Mouse (Mus musculus) forebrain, embryonic 15.5 days (tissue): ENCODE results near the gene Fdx1. TPM values are rescaled to one million over a fixed set of nuclear protein-coding genes. Genes with fewer than 3 reads are reported as not detected.

ENCODE experiments used
- ATAC-seq: fragments of 200-750 bp; cut with Nextera tagmentation; replicated peaks from 2 replicates; pipeline ENCODE4 v1.8.0; 2017; ENCODE audit warnings: mild to moderate bottlenecking, moderate TSS enrichment, moderate library complexity
- H3K27ac ChIP-seq: fragments of 300-500 bp; sonication (generic); replicated peaks from 2 replicates; pipeline ENCODE4 v1.5.1; 2015; ENCODE audit warnings: mild to moderate bottlenecking, inconsistent platforms
- H3K27me3 ChIP-seq: fragments of 300-500 bp; sonication (generic); 2 replicates; pipeline ENCODE4 v1.6.1; 2015; ENCODE audit warnings: inconsistent platforms
- H3K36me3 ChIP-seq: fragments of 300-500 bp; sonication (generic); 2 replicates; pipeline ENCODE4 v1.6.1; 2015; ENCODE audit warnings: mild to moderate bottlenecking, inconsistent platforms
- H3K4me1 ChIP-seq: fragments of 300-500 bp; sonication (generic); 2 replicates; pipeline ENCODE4 v1.6.1; 2015; ENCODE audit warnings: inconsistent platforms
- H3K4me2 ChIP-seq: fragments of 300-500 bp; sonication (generic); replicated peaks from 2 replicates; pipeline ENCODE4 v1.6.1; 2015; ENCODE audit warnings: mild to moderate bottlenecking, inconsistent platforms
- H3K4me3 ChIP-seq: fragments of 300-500 bp; sonication (generic); 2 replicates; pipeline ENCODE4 v1.5.1; 2015; ENCODE audit warnings: mild to moderate bottlenecking, inconsistent platforms
- H3K9ac ChIP-seq: fragments of 300-500 bp; sonication (generic); replicated peaks from 2 replicates; pipeline ENCODE4 v1.6.1; 2015; ENCODE audit warnings: mild to moderate bottlenecking, inconsistent platforms
- H3K9me3 ChIP-seq: fragments of 300-500 bp; sonication (generic); 2 replicates; pipeline ENCODE4 v1.6.1; 2016; ENCODE audit warnings: inconsistent platforms
- WGBS: fragments of 180-500 bp; shearing (Covaris S2); methylation state at CpG from one replicate; pipeline ENCODE4 v1.1.7; 2015; ENCODE audit warnings: mixed read lengths; 5-methylcytosine and 5-hydroxymethylcytosine counted together
- polyA plus RNA-seq: library from polyadenylated mRNA; unstranded; fragments of >200 nt; fragmentation: Nextera tagmentation; extraction: Ambion mirVana; gene quantifications from 2 replicates; pipeline ENCODE4 v1.2.1, GENCODE M21; 2015

Gene Fdx1
- 44.4 and 44.9 TPM in 2 replicates for polyA plus RNA-seq

- H3K36me3 ChIP-seq, result no peaks in the 10 kb centered on the region
- H3K4me3 ChIP-seq, result peak within 1 kb of the TSS; percentile 96
- H3K9ac ChIP-seq, result peak within 1 kb of the TSS; percentile 85
- peak within 1 kb of the TSS; percentile 67 for H3K4me2 ChIP-seq
- peak within 1 kb of the TSS; percentile 71 for H3K27ac ChIP-seq
- ATAC-seq, result peak; percentile 87
- peaks cover 40% of the 10 kb centered on the region for H3K4me1 ChIP-seq
- H3K27me3 ChIP-seq, result no peaks in the 10 kb centered on the region
- WGBS, result under 1% methylated on average over 81 of the region's 81 CpGs
- H3K9me3 ChIP-seq, result no peaks in the 10 kb centered on the region
Observed at GRCm38 (mm10) chr9:51962975-51963701, at the start of gene Fdx1. Fdx1 (minus strand) TSS chr9:51963556.

- Histone ChIP-seq H3K27ac (no peak overlapping the region), H3K4me2 (no peak overlapping the region), H3K27me3 (no peaks in the 10 kb centered on the region), H3K9ac (no peak overlapping the region), H3K36me3 (no peaks in the 10 kb centered on the region), H3K9me3 (no peaks in the 10 kb centered on the region), H3K4me1 (no peaks in the 10 kb centered on the region), H3K4me3 (no peak overlapping the region)
- WGBS, result 88% methylated on average over 5 of the region's 5 CpGs
- ATAC-seq, result no peak
Observed at GRCm38 (mm10) chr9:52012781-52013436, 49.6 kb upstream of the Fdx1 start.

- H3K27me3 ChIP-seq, result no peaks in the 10 kb centered on the region
- H3K4me1 ChIP-seq, result no peaks in the 10 kb centered on the region
- no peak overlapping the region for H3K4me2 ChIP-seq
- H3K27ac ChIP-seq, result no peak overlapping the region
- no peak for ATAC-seq
- H3K36me3 ChIP-seq, result no peaks in the 10 kb centered on the region
- no peak overlapping the region for H3K9ac ChIP-seq
- 98% methylated on average over 1 of the region's 1 CpGs for WGBS
- no peaks in the 10 kb centered on the region for H3K9me3 ChIP-seq
- no peak overlapping the region for H3K4me3 ChIP-seq
Observed at GRCm38 (mm10) chr9:52012311-52012710, 49.0 kb upstream of the Fdx1 start.

- no peaks in the 10 kb centered on the region for H3K4me1 ChIP-seq
- H3K4me2 ChIP-seq, result no peak overlapping the region
Observed at GRCm38 (mm10) chr9:52008511-52008910, 45.2 kb upstream of the Fdx1 start.

GRCm38 (mm10) chr9:52007341-52007740 lies 44.0 kb upstream of the Fdx1 start:
- H3K27me3 ChIP-seq, result no peaks in the 10 kb centered on the region
- no peak overlapping the region for H3K4me2 ChIP-seq
- no peak overlapping the region for H3K9ac ChIP-seq
- H3K36me3 ChIP-seq, result no peaks in the 10 kb centered on the region
- H3K4me3 ChIP-seq, result no peak overlapping the region
- no peak overlapping the region for H3K27ac ChIP-seq
- H3K9me3 ChIP-seq, result no peaks in the 10 kb centered on the region
- no peak for ATAC-seq
- 50% methylated on average over 2 of the region's 2 CpGs for WGBS
- no peaks in the 10 kb centered on the region for H3K4me1 ChIP-seq

More at GRCm38 (mm10) chr9:52008511-52008910, 45.2 kb upstream of the Fdx1 start:
- no peak for ATAC-seq
- H3K9ac ChIP-seq, result no peak overlapping the region
- no peaks in the 10 kb centered on the region for H3K9me3 ChIP-seq
- H3K27ac ChIP-seq, result no peak overlapping the region
- WGBS, result 100% methylated on average over 1 of the region's 1 CpGs
- no peak overlapping the region for H3K4me3 ChIP-seq
- no peaks in the 10 kb centered on the region for H3K27me3 ChIP-seq
- H3K36me3 ChIP-seq, result no peaks in the 10 kb centered on the region

- Histone ChIP-seq H3K9me3 (0 out of 2 replicates have a peak, but pooled peaks cover 2% of the 10 kb centered on the region), H3K27ac (no peak overlapping the region), H3K4me2 (no peak overlapping the region), H3K4me3 (no peak overlapping the region), H3K36me3 (no peaks in the 10 kb centered on the region), H3K27me3 (no peaks in the 10 kb centered on the region), H3K9ac (no peak overlapping the region), H3K4me1 (no peaks in the 10 kb centered on the region)
- WGBS, result 87% methylated on average over 4 of the region's 4 CpGs
- ATAC-seq, result no peak
Observed at GRCm38 (mm10) chr9:52003501-52003900, 40.1 kb upstream of the Fdx1 start.

GRCm38 (mm10) chr9:51995331-51996099 lies 32.2 kb upstream of the Fdx1 start:
- WGBS, result 86% methylated on average over 5 of the region's 5 CpGs
- Histone ChIP-seq H3K27me3 (no peaks in the 10 kb centered on the region), H3K9me3 (0 out of 2 replicates have a peak, but pooled peaks cover 2% of the 10 kb centered on the region), H3K27ac (no peak overlapping the region), H3K36me3 (no peaks in the 10 kb centered on the region), H3K9ac (no peak overlapping the region), H3K4me3 (no peak overlapping the region), H3K4me2 (no peak overlapping the region), H3K4me1 (no peaks in the 10 kb centered on the region)
- no peak for ATAC-seq

GRCm38 (mm10) chr9:51994636-51995260 lies 31.4 kb upstream of the Fdx1 start:
- 96% methylated on average over 5 of the region's 5 CpGs for WGBS
- no peaks in the 10 kb centered on the region for H3K4me1 ChIP-seq

DNA sequence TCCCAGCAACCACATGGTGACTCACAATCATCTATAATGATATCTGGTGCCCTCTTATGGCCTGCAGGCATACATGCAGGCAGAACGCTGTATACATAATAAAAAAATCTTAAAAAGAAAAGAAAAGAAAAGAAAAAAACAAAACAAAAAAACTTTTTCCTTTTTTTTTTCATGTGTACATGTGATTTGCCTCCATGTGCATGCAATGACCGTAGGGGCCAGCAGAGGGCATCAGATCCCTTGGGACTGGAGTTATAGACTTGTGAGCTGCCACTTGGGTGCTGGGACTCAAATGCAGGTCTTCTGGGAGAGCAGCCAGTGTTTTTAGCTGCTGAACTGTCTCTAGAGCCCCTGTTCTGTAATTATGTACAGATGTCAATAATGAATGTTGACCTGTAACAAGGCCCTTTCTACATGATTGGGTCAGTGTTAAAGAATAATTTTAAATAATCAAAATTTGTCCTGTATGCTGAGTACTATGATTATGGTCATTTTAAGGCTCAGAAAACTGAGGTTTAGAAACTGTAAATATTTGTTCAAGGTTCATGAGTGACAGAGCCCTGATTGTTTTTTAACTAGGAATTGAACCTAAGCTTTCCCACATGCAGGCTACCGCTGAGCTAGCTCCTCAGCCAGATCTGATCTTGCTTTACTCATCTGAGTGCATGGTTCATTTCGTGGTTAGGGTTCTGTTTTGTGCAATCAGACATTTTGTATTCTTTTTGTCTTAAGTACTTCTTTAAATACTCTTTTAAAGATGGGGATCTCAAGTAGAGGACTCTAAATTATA lies 30.3 kb upstream of the Fdx1 start:
- 77% methylated on average over 4 of the region's 4 CpGs for WGBS
- Histone ChIP-seq H3K4me1 (no peaks in the 10 kb centered on the region), H3K4me2 (no peak overlapping the region), H3K9me3 (0 out of 2 replicates have a peak, but pooled peaks cover 2% of the 10 kb centered on the region), H3K9ac (no peak overlapping the region), H3K27me3 (no peaks in the 10 kb centered on the region), H3K4me3 (no peak overlapping the region), H3K36me3 (no peaks in the 10 kb centered on the region), H3K27ac (no peak overlapping the region)
- ATAC-seq, result no peak

More at GRCm38 (mm10) chr9:51994636-51995260, 31.4 kb upstream of the Fdx1 start:
- H3K27me3 ChIP-seq, result no peaks in the 10 kb centered on the region
- no peak overlapping the region for H3K4me3 ChIP-seq
- no peak overlapping the region for H3K9ac ChIP-seq
- no peak overlapping the region for H3K4me2 ChIP-seq
- H3K27ac ChIP-seq, result no peak overlapping the region
- H3K36me3 ChIP-seq, result no peaks in the 10 kb centered on the region
- ATAC-seq, result no peak
- 0 out of 2 replicates have a peak, but pooled peaks cover 2% of the 10 kb centered on the region for H3K9me3 ChIP-seq

- Histone ChIP-seq H3K4me1 (no peaks in the 10 kb centered on the region), H3K4me2 (no peak overlapping the region), H3K9me3 (no peaks in the 10 kb centered on the region), H3K27me3 (no peaks in the 10 kb centered on the region), H3K36me3 (no peaks in the 10 kb centered on the region), H3K27ac (no peak overlapping the region), H3K4me3 (no peak overlapping the region), H3K9ac (no peak overlapping the region)
- 31% methylated on average over 2 of the region's 2 CpGs for WGBS
- no peak for ATAC-seq
Observed at GRCm38 (mm10) chr9:51991241-51991876, 28.0 kb upstream of the Fdx1 start.

GRCm38 (mm10) chr9:51990828-51991227 lies 27.5 kb upstream of the Fdx1 start:
- H3K4me2 ChIP-seq, result no peak overlapping the region
- no peaks in the 10 kb centered on the region for H3K9me3 ChIP-seq
- H3K36me3 ChIP-seq, result no peaks in the 10 kb centered on the region
- WGBS, result 53% methylated on average over 2 of the region's 2 CpGs
- no peak for ATAC-seq
- H3K9ac ChIP-seq, result no peak overlapping the region
- no peak overlapping the region for H3K27ac ChIP-seq
- no peaks in the 10 kb centered on the region for H3K27me3 ChIP-seq
- no peaks in the 10 kb centered on the region for H3K4me1 ChIP-seq
- no peak overlapping the region for H3K4me3 ChIP-seq
